Mouse (Mus musculus) spleen, adult 2 months (tissue): ENCODE measurements around the gene Ncoa3.

ENCODE experiments used
- CTCF ChIP-seq: fragments of 200-500 bp; IDR thresholded peaks from 2 replicates; pipeline ENCODE4 v1.5.1; 2011; ENCODE audit warnings: mild to moderate bottlenecking, inconsistent platforms; ENCODE audit not compliant: insufficient read depth, insufficient read length, insufficient replicate concordance; ENCODE audit errors: extremely low read depth
- POLR2A ChIP-seq: fragments of 200-500 bp; IDR thresholded peaks from 2 replicates; pipeline ENCODE4 v1.6.1; 2011; ENCODE audit warnings: low read depth, low read length, inconsistent platforms

DNA sequence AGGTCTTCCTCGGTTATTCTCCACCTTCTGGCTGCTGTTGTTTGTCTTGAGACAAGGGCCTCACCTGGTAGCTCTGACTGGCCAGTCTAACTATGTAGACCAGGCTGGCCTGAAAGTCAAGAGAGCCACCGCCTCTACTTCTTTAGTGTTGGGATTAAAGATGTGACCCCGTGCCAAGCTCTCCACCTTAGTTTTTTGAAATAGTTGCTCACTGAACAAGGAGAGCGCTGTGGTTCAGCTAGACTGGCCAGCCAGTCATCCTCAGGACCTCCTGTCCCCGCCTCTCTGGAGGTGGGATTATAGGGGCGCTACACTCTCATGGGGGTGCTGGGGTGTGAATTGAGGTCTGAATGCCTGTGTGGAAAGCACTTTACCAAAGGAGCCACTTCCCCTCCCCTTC is 7.5 kb upstream of the Ncoa3 start:
- no peak for TF ChIP-seq CTCF
- TF ChIP-seq POLR2A, result no peak
